Mouse (Mus musculus): ENCODE measurements around the gene Frat1.

Gene Frat1

DNA sequence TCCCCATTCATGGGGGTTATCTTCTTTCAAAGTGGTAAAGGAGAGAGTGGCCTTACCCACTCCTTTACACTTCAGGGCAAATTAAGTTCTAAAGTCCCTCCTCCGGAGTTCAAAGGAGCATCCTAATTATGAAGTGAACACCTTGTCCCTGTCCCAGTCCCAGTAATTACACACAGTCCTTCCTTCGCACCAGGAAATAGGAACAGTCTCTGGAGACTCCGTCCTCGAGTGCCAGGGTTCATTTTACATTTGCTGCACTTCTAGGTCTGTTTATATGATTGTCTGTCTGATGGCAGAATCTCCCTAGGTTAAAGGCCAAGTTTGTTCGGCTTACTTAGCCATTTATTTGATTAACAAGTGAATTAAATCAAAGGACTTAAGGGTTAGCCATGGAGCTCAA, 13.4 kb upstream of the Frat1 start:
- DNase-seq (ENCODE audit: low read depth, low spot score): no peak

- DNase-seq (ENCODE audit: low read depth, low spot score): no peak
These were observed 12.9 kb upstream of the Frat1 start for GRCm38 (mm10) chr19:41816915-41817314.

GRCm38 (mm10) chr19:41817325-41817724, 12.4 kb upstream of the Frat1 start:
- DNase-seq (ENCODE audit: low read depth, low spot score): no peak

DNA sequence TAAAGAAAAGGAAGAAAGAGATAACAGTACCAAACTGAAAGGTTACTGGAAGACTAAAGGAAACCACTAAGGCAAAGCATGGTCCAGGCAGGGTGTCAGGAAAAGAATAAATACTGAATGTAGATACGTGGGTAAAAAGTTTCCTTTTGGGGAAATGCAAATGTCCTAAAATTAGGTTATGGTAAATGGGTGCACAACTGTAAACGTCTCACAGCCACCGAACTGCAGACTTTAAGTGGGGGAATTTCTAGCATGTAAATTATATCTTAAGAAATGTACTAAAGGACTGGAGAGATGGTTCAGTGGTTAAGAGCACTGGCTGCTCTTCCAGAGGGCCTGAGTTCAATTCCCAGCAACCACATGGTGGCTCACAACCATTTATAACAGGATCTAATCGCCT, 11.0 kb upstream of the Frat1 start:
- DNase-seq (ENCODE audit: low read depth, low spot score): no peak

DNA sequence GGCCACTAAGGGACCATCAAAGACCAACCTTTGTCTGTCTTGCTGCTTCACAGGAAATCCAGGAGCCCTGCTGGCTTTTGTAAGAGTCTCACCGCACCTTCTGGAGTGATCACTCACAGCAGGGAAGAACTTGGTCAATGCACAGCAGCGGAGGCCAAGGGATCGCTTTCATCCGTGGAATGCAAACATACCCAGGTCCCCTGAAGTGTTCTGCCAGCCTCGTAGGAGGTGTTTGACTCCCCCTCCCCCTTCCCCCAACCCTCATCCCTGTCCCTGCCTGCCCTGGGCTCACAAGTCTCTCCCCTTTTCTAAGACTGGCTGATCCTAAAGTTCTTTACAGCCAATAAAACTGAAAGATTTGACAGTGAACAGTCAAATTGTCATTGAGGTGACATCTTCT, 8.3 kb upstream of the Frat1 start:
- no peak for DNase-seq (ENCODE audit: low read depth, low spot score)

- no peak for DNase-seq (ENCODE audit: low read depth, low spot score)
These were observed 7.2 kb upstream of the Frat1 start for GRCm38 (mm10) chr19:41822589-41822988.

- DNase-seq (ENCODE audit: low read depth, low spot score): no peak
These were observed 4.8 kb upstream of the Frat1 start for GRCm38 (mm10) chr19:41824950-41825349.

DNA sequence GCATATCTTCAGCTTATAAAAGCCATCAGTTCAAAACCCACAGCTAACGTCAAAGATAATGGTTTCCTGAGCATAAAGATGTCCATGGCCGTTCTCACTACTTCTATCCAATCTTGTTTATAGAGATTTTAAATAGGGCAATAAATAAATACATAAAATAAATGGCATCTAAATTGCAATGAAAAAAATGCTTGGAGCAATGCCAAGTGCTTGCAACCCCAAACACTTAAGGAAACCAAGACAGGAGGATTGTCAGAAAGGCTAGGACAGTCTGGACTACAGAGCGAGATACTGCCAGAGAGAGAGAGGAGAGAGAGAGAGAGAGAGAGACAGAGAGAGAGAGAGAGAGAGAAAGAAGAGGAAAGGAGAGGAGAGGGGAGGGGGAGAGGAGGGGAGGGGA, 3.2 kb upstream of the Frat1 start:
- no peak for DNase-seq (ENCODE audit: low read depth, low spot score)

- DNase-seq (ENCODE audit: low read depth, low spot score): no peak
These were observed 829 bp upstream of the Frat1 start for GRCm38 (mm10) chr19:41828941-41829340.

DNA sequence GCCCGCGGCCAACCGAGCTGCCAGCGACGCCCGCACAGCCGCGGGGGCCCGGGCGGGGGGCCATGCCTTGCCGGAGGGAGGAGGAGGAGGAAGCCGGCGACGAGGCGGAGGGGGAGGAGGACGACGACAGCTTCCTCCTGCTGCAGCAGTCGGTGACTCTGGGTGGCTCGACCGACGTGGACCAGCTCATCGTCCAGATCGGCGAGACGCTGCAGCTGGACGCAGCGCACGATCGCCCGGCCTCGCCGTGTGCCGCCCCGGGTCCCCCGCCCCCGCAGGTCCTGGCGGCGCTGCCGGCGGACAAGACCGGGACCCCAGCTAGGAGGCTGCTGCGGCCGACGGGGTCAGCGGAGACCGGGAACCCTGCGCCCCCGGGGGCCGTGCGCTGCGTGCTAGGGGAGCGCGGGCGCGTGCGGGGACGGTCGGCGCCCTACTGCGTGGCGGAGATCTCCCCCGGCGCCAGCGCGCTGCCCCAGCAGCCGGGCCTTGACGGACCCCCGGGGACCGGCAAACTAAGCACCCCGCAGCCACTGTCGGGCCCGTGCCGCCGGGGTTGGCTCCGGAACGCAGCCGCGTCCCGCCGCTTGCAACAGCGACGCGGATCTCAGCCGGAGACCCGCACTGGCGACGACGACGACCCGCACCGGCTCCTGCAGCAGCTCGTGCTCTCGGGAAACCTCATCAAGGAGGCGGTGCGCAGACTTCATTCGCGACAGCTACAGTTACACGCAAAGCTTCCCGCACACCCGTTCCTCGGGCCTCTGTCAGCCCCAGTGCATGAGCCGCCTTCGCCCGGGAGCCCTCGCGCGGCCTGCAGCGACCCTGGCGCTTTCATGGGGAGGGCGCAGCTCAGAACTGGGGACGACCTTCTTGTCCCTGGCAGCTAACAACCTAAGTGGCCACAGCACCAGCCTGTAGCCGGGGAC, 599 bp downstream of the Frat1 start:
- DNase-seq (ENCODE audit: low read depth, low spot score): no peak

- no peak for DNase-seq (ENCODE audit: low read depth, low spot score)
These were observed 1.4 kb downstream of the Frat1 start for GRCm38 (mm10) chr19:41831101-41831570.

DNA sequence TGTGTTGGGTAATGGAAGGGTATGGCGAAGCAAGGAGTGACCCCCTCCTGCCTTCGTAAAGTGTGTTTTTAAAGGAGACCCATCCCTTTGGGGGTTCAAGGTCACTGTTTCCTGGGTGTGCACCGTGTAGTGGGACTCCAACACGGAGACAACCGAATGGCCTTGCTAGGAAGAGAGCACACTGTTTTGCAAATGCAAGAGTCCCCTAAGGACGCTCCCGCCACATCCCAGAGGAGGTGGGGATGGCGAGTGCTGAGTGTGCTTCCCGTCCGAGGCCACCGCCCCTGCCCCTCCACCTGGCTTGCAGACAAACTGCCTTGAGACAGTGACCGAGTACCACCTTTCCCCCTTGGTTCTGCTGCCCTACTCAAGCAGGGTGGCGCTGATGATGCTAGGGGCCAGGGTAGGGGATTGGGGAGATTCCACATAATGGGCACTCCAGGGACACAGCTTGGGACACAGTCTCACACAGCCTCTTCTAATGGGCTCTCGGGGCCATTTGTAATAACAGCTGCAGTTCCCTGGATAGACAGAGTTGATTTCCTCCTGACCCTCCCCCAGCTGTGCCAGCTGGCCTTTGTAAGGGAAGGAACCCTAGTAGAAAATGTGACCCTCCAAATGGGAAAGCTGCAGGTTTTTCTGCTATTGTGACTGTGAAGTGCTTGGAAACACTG, 2.1 kb downstream of the Frat1 start:
- no peak for DNase-seq (ENCODE audit: low read depth, low spot score)

DNA sequence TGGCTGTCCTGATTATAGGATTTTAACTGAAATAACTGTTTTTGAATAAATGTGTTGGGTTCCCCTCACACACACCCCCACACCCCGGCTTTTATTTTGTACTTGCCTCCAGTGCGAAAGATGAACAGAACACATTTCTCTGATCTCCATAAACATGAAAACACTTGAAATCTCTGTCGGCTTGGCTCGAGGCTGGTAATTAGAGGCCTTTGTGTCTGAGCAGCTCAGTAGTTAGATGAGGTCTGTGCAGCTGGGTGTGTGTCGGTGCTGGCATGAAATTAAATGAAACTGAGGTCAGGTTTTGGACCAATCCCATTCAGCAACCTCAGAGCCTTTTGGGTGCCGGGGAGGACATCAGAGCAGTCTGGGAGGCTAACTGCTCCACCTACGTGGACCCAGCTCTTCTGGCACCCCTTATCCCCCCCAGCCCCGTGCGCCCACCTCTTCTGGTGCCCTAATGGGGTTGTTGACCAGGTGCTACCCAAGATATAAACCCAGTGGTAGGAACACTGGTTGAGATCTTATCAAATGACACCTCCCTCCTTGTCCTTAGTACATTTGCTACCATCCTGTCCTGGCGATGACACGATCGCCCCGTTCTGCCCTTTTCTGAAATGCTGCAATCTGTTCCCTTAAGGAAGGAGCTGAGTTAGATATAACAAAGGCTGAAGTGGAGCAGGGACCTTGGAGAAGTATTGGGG, 2.9 kb downstream of the Frat1 start:
- DNase-seq (ENCODE audit: low read depth, low spot score): no peak

DNA sequence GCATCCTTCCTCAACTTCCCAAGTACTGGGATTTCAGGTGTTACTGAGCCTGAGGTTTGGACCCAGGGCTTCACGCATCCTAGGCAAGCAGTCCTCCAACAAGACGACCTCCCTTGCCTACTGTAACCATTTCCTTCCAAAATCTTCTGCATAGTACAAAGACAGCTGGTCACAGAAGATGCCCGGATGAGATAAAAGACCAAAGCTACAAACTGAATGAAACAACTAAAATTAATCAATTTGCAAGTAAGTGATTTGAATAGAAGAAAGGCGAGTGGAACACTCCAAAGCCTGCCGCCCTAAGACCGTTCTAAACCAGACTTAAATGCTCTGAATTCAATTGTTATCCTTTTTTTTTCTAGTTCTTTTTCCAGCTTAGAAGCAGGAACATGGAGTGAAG, 5.6 kb downstream of the Frat1 start:
- no peak for DNase-seq (ENCODE audit: low read depth, low spot score)

GRCm38 (mm10) chr19:41835816-41836215, 6.0 kb downstream of the Frat1 start:
- DNase-seq (ENCODE audit: low read depth, low spot score): no peak

DNA sequence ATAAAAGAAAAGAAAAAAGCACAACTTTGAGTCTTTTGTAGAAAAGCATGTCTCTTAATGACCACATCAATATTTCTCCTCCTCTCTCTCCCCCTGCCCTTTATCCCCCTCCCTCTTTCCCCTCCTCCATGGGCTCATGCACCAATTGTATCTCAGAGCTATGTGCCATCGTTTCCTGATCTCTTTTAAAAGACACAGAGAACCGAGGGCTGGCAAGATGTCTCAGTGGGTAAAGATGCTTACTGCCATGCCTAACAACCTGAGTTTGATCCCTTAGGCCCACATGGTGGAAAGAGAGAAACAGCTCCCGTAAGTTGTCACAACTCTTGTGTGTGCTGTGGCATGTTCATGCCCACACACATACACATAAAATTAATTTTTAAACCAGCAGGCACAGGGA, 6.9 kb downstream of the Frat1 start:
- no peak for DNase-seq (ENCODE audit: low read depth, low spot score)

DNA sequence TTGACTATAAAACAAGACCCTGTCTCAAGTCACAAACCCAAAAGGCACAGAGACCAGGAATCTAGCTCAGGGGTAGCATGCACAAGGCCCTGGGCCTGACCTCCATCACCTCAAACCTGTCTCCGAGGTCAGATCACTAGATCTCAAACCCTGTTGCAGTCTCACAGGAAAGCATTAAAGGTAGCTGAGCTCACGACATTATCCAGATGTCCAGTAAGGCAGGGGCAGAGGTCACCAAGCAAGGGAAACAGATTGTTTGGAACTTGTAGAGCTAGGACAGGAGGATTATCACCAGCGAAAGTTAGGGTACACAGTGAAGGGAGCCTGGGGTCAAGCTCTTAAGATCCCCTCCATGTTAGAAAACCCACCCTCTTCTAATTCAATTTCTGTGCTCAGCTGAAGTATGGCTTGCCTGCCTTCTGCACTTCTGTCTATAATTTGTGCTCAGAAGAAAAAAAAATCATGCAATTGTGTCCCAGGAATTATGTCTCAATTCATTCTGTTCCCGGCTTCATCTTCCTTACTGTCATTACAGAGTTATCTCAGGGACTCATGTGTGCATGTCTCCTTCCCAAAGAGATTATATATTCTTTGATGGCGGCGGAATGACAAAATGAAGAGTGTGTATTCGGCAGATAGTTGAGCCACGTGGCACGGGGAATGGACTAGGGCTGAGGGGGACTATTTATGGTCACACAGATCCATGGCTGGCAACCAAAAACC, 7.6 kb downstream of the Frat1 start:
- DNase-seq (ENCODE audit: low read depth, low spot score): no peak

DNA sequence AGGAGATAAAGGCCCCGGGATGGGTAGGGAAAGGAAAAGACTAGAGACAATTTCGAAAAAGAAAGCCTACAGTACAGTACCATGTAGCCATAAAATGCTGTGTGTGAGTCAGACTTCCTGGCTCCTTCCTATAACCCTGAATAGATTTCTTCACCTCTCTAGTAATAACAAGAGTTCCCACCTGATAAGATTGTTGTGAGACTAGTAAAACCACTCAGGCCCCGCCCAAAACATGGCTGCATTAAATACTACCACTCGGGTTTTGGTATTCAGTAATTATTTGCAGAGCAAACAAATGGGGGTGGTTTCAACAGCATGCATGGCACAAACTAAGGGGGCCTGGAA, 8.1 kb downstream of the Frat1 start:
- no peak for DNase-seq (ENCODE audit: low read depth, low spot score)

GRCm38 (mm10) chr19:41838808-41839207, 9.0 kb downstream of the Frat1 start:
- DNase-seq (ENCODE audit: low read depth, low spot score): no peak

GRCm38 (mm10) chr19:41839685-41840084, 9.9 kb downstream of the Frat1 start:
- DNase-seq (ENCODE audit: low read depth, low spot score): no peak

DNA sequence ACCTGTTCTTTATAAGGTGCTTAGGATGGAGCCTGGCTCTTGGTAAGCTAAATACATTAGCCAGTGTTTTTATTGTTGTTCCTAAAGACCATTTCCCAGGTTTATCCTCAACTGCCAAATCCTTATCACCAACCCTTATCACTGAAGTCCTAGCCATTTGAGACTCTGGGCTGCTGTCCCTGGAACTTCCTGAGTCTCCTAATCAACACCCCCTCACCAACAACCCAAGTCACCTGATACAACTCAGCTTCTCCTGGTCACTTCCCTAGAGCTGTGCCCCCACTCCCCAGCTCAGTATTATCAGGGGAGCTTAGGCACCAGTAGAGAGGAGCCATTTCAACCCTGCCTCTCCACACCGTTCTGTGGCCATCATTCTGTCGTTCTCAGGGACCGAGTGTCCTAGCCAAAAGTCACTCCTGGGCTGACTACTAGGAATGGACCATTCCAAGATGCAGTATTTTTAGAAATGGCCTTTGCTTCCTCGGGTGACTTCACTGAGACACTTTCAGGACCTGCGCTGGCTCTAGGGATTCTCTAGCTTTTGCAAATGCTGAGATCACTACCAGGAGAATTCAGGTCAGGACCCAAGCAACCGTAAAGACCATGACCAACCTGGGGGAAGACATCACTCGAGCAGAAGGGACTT, 11.5 kb downstream of the Frat1 start:
- DNase-seq (ENCODE audit: low read depth, low spot score): no peak

Measured in mesoderm, embryonic 11.5 days (tissue).